Mouse (Mus musculus) kidney, adult 2 months (tissue): ENCODE measurements around the gene Nelfe.

ENCODE experiments used
- CTCF ChIP-seq: fragments of 200-500 bp; conservative IDR thresholded peaks from 2 replicates; pipeline ENCODE4 v1.5.1; 2011; ENCODE audit warnings: low read depth, mild to moderate bottlenecking, control low read depth, low read length, moderate library complexity, mixed read lengths; ENCODE audit not compliant: insufficient read depth, insufficient read length
- POLR2A ChIP-seq: fragments of 200-500 bp; IDR thresholded peaks from one replicate; pipeline ENCODE4 v1.6.1; 2011; ENCODE audit warnings: low read depth, low read length, control low read depth

DNA sequence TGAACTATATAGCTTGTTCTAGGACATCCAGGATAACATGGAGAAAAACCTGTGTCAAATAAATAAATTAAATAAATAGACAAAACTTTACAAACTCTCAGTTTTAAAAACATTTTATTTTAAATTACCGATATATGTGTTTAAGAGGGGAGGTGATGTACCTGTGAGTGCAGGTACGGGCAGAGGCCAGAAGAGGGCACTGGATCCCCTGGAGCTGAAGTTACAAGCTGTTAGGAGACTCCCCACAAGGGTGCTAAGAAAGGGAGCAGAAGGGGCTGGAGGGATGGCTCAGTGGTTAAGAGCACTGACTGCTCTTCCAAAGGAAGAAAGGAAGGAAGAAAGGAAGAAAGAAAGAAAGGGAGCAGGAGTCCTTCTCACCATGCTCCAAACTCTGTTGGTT lies 41.2 kb downstream of the Nelfe start:
- peak; percentile 41 for TF ChIP-seq CTCF
- no peak for TF ChIP-seq POLR2A
